Mouse (Mus musculus): ENCODE measurements around the gene Ncan.

Ncan gene

GRCm38 (mm10) chr8:70120667-70121066, at the start of gene Ncan:
Gene Ncan, minus strand, starts transcription at chr8:70120873.
- DNase-seq (ENCODE audit: low read depth, low spot score): peak; percentile 69

GRCm38 (mm10) chr8:70170116-70170515, 49.4 kb upstream of the Ncan start:
- no peak for DNase-seq (ENCODE audit: low read depth, low spot score)

DNA sequence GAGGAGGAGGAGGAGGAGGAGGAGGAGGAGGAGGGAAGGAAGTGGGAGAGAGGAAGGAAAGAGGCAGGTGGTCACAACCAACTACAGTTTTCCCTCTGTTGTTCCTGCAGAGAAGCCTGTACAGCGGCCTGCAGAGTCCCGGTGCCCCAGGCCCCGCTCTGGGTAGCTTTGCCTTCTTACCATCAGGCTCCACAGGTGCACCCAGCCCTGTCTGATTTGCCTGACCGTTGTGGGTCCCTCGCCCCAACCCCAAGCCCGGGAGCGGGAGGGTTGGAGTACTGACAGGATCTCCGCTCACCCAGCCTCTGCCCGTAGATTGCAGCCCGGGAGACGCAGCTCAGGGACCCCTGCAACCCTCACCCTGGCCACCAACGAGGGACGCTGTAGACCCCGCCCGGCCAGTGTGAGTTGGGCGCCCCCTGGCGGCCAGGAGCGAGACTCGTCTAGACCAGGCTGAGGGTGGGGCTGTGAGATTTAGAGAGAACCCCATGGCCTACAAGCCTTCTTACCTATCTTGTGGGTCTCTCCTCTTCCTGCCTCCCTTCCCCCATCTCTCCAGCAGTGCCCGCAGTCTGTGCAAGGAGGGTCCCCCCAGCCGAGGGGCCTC, 45.9 kb upstream of the Ncan start:
- DNase-seq (ENCODE audit: low read depth, low spot score): peak; percentile 4

GRCm38 (mm10) chr8:70163316-70163715, 42.6 kb upstream of the Ncan start:
- no peak for DNase-seq (ENCODE audit: low read depth, low spot score)

DNA sequence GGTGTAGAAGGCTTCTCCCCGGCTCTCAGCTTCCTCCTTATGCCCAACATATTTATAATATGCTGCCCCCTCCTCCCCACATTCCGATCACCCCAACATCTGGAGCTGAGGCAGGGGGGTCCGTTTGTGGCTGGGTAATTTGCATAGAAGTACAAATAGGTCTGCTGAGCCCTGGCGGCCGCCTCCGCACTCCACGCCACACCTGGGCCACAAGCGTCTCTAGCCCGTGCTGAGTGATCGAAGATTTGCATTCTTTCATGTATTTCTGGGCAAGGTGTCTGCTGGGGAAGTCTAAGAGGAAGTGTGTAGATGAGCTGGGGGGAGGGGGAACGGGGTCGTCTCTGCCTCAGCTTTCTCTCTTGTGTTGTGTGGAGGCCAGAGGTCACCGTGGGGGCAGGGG, 39.3 kb upstream of the Ncan start:
- no peak for DNase-seq (ENCODE audit: low read depth, low spot score)

GRCm38 (mm10) chr8:70159211-70159610, 38.5 kb upstream of the Ncan start:
- DNase-seq (ENCODE audit: low read depth, low spot score): no peak

DNA sequence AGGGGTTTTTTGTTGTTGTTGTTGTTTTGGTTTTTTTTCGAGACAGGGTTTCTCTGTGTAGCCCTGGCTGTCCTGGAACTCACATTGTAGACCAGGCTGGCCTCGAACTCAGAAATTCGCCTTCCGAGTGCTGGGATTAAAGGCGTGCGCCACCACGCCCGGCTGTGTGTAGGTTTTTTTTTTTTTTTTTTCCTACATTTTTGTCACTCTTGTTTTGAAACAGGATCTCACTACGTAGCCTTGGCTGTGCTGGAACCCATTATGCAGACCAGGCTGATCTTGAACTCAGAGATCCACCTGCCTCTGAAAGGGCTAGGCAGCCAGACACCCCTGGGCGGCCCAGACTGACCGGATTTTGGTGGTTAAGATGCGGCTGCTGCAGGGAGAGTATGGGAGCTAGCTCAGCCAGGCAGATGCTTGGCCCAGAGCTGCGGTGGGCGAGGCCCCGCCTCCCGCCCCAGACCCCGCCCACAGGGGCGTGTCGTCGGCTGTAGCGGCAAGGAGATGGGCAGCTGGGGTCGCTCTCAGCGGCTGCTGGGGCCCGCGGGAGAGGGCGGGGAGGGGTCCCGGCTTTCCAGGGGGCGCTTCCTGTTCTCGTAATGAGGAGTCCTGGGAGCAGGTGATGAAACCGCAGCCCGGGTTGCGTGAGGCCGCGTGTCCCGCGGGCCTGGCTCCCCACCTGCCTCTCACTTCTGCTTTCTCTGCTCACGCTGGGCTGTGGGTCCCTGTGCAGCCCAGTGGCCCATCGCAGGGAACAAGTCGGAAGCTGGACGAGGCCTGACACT, 37.6 kb upstream of the Ncan start:
- peak; percentile 50 for DNase-seq (ENCODE audit: low read depth, low spot score)

- DNase-seq (ENCODE audit: low read depth, low spot score): no peak
These were observed 36.6 kb upstream of the Ncan start for GRCm38 (mm10) chr8:70157240-70157800.

DNA sequence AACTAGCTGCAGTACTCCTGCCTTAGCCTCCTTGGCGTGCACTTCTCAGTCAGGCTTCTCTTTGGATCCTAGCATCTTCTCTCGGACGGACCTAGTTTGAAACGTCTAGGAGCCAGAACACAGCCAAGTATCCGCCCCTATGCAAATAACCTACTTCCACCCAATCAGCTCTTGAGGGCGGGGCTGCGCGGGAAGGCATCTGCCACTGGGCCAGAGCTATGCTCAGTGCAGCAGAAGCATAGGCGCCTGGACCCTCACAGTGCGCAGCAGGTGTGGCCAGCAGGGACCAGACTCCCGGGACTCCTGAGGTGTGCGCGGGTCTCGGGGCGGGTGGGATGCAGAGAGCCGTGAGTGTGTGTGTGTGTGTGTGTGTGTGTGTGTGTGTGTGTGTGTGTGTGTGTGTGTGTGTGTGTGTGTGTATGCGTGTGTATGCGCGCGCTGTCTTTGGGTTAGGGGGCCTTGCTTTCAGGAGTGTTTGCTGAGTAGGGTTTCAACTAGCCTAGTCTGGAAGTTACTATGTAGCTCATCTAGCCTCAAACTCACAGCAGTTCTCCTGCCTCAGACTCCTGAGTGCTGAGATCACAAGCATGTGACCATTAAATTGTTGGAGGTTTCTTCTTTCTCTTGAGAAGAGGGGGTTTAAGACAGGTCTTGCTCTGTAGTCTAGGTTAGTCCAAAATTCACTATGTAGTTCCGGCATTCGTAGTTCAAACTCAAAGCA, 32.0 kb upstream of the Ncan start:
- DNase-seq (ENCODE audit: low read depth, low spot score): no peak

DNA sequence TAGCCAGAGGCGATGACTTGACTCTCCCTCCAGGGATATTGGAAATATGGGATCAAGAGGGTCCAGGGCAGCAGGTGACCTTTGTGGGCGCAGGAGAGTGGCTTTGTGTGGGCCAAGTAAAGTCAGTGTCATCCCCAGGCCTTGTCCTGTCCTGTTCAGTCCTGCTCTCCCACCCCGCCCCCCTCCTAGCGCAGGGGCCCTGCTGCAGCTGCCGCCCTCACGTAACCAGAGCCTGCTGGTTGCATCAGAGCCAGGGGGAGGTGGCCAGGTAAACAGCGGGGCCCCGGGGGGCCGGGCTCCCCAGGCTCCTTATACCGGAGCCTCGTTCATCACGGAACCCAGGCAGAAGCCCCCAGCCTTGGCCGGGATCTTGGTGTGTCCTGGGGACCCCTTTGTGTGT, 29.5 kb upstream of the Ncan start:
- DNase-seq (ENCODE audit: low read depth, low spot score): no peak

DNA sequence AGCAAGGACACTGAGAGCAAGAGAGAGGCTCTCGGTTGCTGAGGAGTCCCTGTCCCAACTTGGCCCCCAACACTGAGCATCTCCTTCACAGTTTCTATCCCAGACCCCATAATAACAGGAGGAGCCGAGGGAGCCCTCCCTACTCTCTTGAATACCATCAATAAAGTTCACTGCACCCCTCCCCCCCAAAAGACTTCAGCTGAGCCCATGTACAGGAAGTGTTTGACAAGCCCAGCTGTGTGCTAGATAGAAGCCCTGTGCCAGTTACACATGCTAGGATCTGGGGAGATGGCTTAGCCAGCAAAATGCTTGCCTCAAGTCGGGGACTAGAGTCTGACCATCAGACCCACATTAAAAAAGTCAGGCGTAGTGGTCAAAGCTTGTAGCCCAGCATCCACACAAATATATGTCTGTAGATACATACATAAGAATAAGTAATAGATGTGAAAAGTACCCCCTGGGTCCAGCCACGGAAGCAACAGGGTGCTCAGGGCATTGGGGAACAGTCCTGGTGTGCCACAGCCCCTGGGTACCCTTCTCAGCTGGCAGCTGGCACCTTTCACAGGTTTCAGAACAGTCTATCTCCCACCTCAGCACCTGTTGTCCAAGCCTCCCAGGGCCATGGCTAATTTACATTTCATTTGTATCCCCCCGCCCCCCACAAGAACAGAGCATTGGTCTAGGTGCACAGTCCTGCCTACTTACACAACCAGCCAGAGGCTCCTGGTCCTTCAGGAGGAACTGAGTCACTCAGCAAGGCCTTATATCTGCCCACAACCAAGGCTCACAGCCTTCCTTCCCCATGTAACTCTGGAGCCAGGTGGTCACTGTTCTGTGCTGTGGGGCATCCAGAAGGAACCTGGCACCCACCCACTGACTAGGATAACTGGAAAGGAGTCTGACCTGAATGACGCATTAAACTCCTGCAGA, 27.3 kb upstream of the Ncan start:
- no peak for DNase-seq (ENCODE audit: low read depth, low spot score)

- no peak for DNase-seq (ENCODE audit: low read depth, low spot score)
These were observed 19.3 kb upstream of the Ncan start for GRCm38 (mm10) chr8:70139981-70140380.

DNA sequence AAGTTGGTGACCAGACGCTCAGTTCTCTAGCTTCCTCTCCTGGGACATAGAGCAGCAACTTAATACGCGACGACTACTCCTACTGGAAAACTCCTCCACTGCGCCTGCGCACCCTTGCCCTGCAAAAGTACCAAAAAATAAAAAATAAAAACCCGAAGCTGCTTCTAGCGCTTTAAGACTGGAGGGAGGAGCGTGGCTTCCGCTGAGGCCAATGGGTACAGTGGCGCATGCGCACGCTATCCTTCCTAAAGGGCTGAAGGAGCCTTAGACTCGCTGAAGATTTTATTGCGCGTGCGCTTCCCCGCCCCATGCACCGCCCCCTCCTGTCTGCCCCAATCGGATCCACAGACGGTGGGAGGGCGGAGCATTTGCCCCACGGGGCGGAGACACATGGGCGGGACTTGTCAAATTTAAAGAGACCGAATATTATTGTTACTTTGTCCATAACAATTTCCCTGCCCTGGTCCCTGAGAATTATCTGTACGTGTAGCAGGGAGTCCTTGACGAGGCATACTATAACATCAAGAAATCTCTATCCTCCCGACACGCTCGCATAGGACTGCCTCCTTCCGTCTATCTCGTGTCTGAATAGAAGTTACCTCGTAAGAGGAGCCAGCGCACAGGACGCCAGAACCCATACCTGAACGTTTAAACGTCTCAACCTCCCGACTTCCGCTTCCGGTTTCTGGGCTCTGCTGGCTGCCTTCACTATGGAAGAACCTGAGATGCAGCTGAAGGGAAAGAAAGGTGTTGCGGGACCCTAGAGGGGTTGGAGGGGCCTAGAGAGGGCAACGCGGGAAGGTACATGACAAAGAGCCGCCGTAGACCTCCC, 18.6 kb upstream of the Ncan start, which contains the start of the genes Rfxank, Borcs8 and Mef2b:
Gene Rfxank, minus strand, starts transcription at position 129 of the 832 bp plus-strand sequence.
Gene Borcs8, plus strand, starts transcription at position 474 of the 832 bp plus-strand sequence.
Gene Mef2b, plus strand, starts transcription at position 686 of the 832 bp plus-strand sequence.
- peak; percentile 99 for DNase-seq (ENCODE audit: low read depth, low spot score)

DNA sequence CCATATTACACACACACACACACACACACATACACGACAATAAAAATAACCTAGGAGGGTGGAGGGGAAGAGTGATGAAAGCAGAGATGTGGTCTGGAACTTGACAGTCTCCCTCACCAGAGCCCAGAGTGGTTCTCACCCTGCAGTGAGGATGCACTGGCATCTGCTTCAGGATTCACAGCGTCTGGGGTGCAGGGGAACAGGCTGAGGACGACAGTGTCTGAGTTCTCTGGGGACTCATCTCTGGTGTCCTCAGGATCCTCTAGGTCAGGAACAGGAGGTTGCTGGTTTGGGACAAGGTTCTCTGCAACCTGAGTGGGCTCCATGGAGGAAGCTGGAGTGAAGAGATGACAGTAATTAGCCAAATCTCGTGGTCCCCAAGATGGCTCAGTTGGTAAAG, 17.2 kb upstream of the Ncan start:
- no peak for DNase-seq (ENCODE audit: low read depth, low spot score)

DNA sequence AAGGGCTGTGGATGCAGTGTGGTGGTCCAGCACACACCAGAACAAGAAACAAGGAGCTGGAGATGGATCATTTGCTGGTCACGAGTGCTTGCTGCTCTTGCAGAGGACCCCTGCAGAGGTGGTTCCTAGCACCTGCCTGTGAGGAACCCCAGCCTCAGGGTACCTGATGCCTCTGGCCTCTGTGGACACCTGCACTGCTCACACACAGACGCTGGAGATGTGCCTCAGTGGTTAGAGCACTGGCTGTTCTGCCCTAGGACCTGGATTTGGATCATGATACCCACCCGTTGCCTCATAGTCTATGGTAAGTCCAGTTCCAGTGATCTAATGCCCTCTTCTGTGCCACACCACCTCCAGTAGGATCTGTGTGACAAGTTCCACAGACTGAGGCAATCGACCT, 15.9 kb upstream of the Ncan start:
- DNase-seq (ENCODE audit: low read depth, low spot score): no peak

GRCm38 (mm10) chr8:70134931-70135330, 14.3 kb upstream of the Ncan start:
- no peak for DNase-seq (ENCODE audit: low read depth, low spot score)

DNA sequence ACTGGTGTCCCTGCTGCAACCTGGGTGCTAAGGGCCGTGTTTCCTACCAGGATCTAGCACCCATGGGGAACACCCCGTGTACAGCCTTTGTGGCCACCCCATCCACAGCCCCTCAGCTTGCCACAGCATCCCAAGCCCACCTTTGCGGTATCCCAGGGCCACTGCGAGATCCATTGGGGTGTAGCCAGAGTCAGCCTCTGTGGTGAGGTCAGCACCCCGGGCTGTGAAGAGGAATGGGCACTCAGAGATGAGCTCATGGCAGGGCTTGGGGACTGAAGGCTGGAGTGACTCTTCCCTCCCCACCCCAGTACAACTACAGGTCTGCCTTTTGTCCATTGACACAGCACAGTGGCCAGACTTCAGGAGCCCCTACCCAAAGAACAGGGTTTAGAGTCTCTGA, 13.4 kb upstream of the Ncan start:
- no peak for DNase-seq (ENCODE audit: low read depth, low spot score)

DNA sequence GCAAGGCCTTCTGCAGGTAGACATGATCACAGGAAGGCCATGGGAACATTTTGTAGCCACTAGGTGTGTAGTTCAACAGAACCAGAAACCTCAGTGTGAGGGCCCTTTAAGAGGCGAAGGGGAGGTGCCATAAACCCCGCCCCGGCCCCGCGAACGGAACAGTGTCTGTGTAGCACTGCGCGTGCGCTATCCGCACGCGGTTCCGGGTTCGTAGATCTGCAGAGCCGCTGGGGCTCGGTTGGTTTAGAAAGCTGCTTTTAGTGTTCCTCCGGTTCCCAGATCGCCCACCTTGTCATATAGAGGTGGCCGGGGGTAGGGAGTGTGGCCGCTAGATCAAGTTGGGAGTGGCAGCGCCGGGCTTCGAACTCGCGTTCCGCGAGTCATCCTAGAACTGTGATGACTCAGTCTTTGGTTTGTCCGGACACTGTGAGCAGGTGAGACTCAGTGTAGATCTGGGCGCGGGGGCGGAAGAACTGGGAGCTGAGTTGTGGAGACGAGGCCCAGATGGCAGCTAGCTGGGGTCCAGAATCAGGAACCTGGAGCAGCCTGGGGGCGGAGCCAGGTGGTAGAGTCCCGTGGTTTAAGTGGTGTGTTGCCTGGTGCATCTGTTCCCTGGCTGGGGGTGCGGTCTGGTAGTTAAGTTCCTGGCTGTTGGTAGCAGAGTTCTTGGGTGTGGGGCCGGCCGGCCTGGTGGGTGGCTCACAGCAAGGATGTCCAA, 10.7 kb upstream of the Ncan start, which contains the start of gene Nr2c2ap:
Gene Nr2c2ap, plus strand, starts transcription at position 168 of the 718 bp plus-strand sequence.
- no peak for DNase-seq (ENCODE audit: low read depth, low spot score)

DNA sequence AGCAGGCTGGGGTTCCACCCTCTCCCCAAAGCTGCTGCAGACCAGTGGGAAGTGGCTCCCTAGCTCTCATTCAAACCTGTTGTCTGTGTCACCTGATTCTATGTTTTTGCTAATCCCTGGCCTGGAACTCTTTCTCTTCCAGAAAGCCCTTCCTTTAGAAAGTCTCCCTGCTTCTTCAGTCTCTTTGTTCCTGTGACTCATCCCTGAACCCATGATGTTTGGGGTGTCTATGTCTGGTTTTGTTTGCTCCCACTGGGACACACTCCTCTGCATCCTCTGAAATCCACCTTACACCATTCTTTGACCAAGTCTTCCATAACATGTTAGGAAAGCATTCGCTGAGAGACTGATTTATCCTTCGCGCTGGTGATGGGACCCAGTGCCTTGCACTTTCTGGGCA, 9.4 kb upstream of the Ncan start:
- DNase-seq (ENCODE audit: low read depth, low spot score): no peak
